ENCODE assay signal across 8 mouse cellular contexts in genomic region chrX:74367512-74367911, GRCm38 (mm10). TPM values are rescaled to one million over a fixed set of nuclear protein-coding genes. Genes with fewer than 3 reads are reported as not detected.
A peak's percentile ranks its signal among the peaks of the same experiment; 100 is the strongest.
DNase-seq lines count a peak whose midpoint lies in the region; ATAC-seq and TF ChIP-seq lines count a peak whose summit lies in the region.

No protein-coding gene starts in this region.

- no peak for TF ChIP-seq CTCF in lung, postnatal 0 days (IDR thresholded peaks at IDR 0.05)
- no peak for TF ChIP-seq CTCF in olfactory bulb, adult 2 months (IDR thresholded peaks at IDR 0.05; ENCODE audit: insufficient read depth, low read depth, low read length)

- H3K4me2 ChIP-seq in lung, postnatal 0 days (replicated peaks; ENCODE audit: low read depth, low read length): peak overlapping the region; percentile 63
- peak overlapping the region; percentile 62 for H3K4me2 ChIP-seq in forebrain, embryonic 12.5 days
- peak overlapping the region; percentile 60 for H3K4me2 ChIP-seq in limb, embryonic 11.5 days (ENCODE audit: low read depth, severe bottlenecking)

- no peaks in the 10 kb centered on the region for H3K9me3 ChIP-seq in lung, postnatal 0 days (ENCODE audit: low read length)
- H3K9me3 ChIP-seq in forebrain, embryonic 12.5 days: no peaks in the 10 kb centered on the region
- H3K9me3 ChIP-seq in limb, embryonic 11.5 days (ENCODE audit: control insufficient read depth, low read length): no peaks in the 10 kb centered on the region

- H3K4me3 ChIP-seq in lung, postnatal 0 days (ENCODE audit: low read depth, low read length): peak overlapping the region; percentile 59
- H3K4me3 ChIP-seq in forebrain, embryonic 12.5 days (replicated peaks): peak overlapping the region; percentile 57
- H3K4me3 ChIP-seq in limb, embryonic 11.5 days (ENCODE audit: low read depth, low read length): peak overlapping the region; percentile 50
- H3K4me3 ChIP-seq in olfactory bulb, adult 2 months (ENCODE audit: insufficient read depth, low read depth, low read length): peak overlapping the region; percentile 78

- ATAC-seq in lung, postnatal 0 days: no peak
- no peak for ATAC-seq in forebrain, embryonic 12.5 days (ENCODE audit: low FRiP score)
- ATAC-seq in limb, embryonic 11.5 days (ENCODE audit: insufficient number of reproducible peaks, low FRiP score, low TSS enrichment, low read depth): no peak

- H3K4me1 ChIP-seq in lung, postnatal 0 days (ENCODE audit: insufficient read depth, low read depth, low read length): no peaks in the 10 kb centered on the region
- H3K4me1 ChIP-seq in forebrain, embryonic 12.5 days: peaks cover 11% of the 10 kb centered on the region
- H3K4me1 ChIP-seq in limb, embryonic 11.5 days (ENCODE audit: control insufficient read depth, insufficient read depth, low read length): 0 out of 2 replicates have a peak, but pooled peaks cover 3% of the 10 kb centered on the region
- no peaks in the 10 kb centered on the region for H3K4me1 ChIP-seq in olfactory bulb, adult 2 months (ENCODE audit: control insufficient read depth, insufficient read depth, low read length)

- no peak for DNase-seq in lung, postnatal 0 days (ENCODE audit: low spot score)
- DNase-seq in lung, postnatal 25 days (ENCODE audit: low spot score): no peak
- DNase-seq in limb, embryonic 11.5 days (ENCODE audit: low spot score): no peak
- DNase-seq in gastrocnemius, adult 8-10 months (ENCODE audit: low spot score in 2 of 2): no peak
- DNase-seq in gastrocnemius, postnatal 25 days: no peak
- DNase-seq in right cerebral cortex, postnatal 14 days: no peak

- no peaks in the 10 kb centered on the region for H3K27me3 ChIP-seq in lung, postnatal 0 days (replicated peaks; ENCODE audit: insufficient read depth, low read length)
- H3K27me3 ChIP-seq in forebrain, embryonic 12.5 days: no peaks in the 10 kb centered on the region
- H3K27me3 ChIP-seq in limb, embryonic 11.5 days (ENCODE audit: control insufficient read depth, insufficient read depth, low read length): no peaks in the 10 kb centered on the region

- H3K9ac ChIP-seq in lung, postnatal 0 days (replicated peaks; ENCODE audit: low read depth): peak overlapping the region; percentile 66
- H3K9ac ChIP-seq in forebrain, embryonic 12.5 days: peak overlapping the region; percentile 77
- H3K9ac ChIP-seq in limb, embryonic 11.5 days (ENCODE audit: low read length): peak overlapping the region; percentile 74

- no peaks in the 10 kb centered on the region for H3K36me3 ChIP-seq in lung, postnatal 0 days (ENCODE audit: insufficient read depth, low read length)
- no peaks in the 10 kb centered on the region for H3K36me3 ChIP-seq in forebrain, embryonic 12.5 days (replicated peaks)
- H3K36me3 ChIP-seq in limb, embryonic 11.5 days (ENCODE audit: control insufficient read depth, insufficient read depth, low read length): no peaks in the 10 kb centered on the region

- H3K27ac ChIP-seq in lung, postnatal 0 days (ENCODE audit: low read length): peak overlapping the region; percentile 72; the same call in 1 of the 2 replicates
- no peak overlapping the region for H3K27ac ChIP-seq in forebrain, embryonic 12.5 days
- no peak overlapping the region for H3K27ac ChIP-seq in limb, embryonic 11.5 days (replicated peaks; ENCODE audit: low read depth, low read length)
- H3K27ac ChIP-seq in olfactory bulb, adult 2 months (ENCODE audit: insufficient read depth, low read depth, low read length): peak overlapping the region; percentile 69; the same call in 1 of the 2 replicates

- TF ChIP-seq EP300 in lung, postnatal 0 days (IDR thresholded peaks at IDR 0.05): no peak

- no peak for TF ChIP-seq POLR2A in olfactory bulb, adult 2 months (IDR thresholded peaks at IDR 0.05; ENCODE audit: insufficient read depth, low read depth, low read length)

- WGBS in lung, postnatal 0 days: 52% methylated on average over 10 of the region's 10 CpGs
- 72% methylated on average over 10 of the region's 10 CpGs for WGBS in forebrain, embryonic 12.5 days
- WGBS in limb, embryonic 11.5 days: 68% methylated on average over 10 of the region's 10 CpGs
- 46% methylated on average over 10 of the region's 10 CpGs for WGBS in olfactory bulb, adult 2 months

RNA-seq across cellular contexts. Expression of gene Ubl4a, which starts 5.5 kb away (rescaled TPM):
- 53.0 and 56.2 TPM in 2 replicates for polyA plus RNA-seq in lung, postnatal 0 days (2015; fragmentation: Nextera tagmentation; extraction: Ambion mirVana)
- 68.2 and 68.5 TPM in 2 replicates for polyA plus RNA-seq in forebrain, embryonic 12.5 days (2016; fragmentation: Nextera tagmentation; extraction: Ambion mirVana)
- polyA plus RNA-seq in limb, embryonic 11.5 days (2014; fragmentation: Nextera tagmentation; extraction: Ambion mirVana): 54.6 and 56.7 TPM in 2 replicates
- not detected in 2 replicates for polyA plus RNA-seq in olfactory bulb, adult 2 months (2012; ENCODE audit: insufficient read depth, insufficient read length, low replicate concordance, missing spikeins)
- 10 to 100 TPM; 56.6 to 63.1 (median 60.5) TPM for total RNA-seq in gastrocnemius, adult 8-10 months (2022)
- 10 to 100 TPM; 48.1 to 52.1 TPM for total RNA-seq in gastrocnemius, postnatal 25 days (2021)

RNA-seq across cellular contexts. Expression of gene Slc10a3, which starts 5.6 kb away (rescaled TPM):
- 25.0 and 25.6 TPM in 2 replicates for polyA plus RNA-seq in lung, postnatal 0 days (2015; fragmentation: Nextera tagmentation; extraction: Ambion mirVana)
- 8.3 and 8.8 TPM in 2 replicates for polyA plus RNA-seq in forebrain, embryonic 12.5 days (2016; fragmentation: Nextera tagmentation; extraction: Ambion mirVana)
- polyA plus RNA-seq in limb, embryonic 11.5 days (2014; fragmentation: Nextera tagmentation; extraction: Ambion mirVana): 10.8 and 15.2 TPM in 2 replicates
- polyA plus RNA-seq in olfactory bulb, adult 2 months (2012; ENCODE audit: insufficient read depth, insufficient read length, low replicate concordance, missing spikeins): not detected in 2 replicates
- 1 to 10 TPM; 1.9 to 2.7 (median 2.4) TPM for total RNA-seq in gastrocnemius, adult 8-10 months (2022)
- total RNA-seq in gastrocnemius, postnatal 25 days (2021): 1 to 10 TPM; 2.3 to 2.6 TPM

RNA-seq across cellular contexts. Expression of gene Lage3, which starts 14.1 kb away (rescaled TPM):
- polyA plus RNA-seq in lung, postnatal 0 days (2015; fragmentation: Nextera tagmentation; extraction: Ambion mirVana): 75.0 and 82.6 TPM in 2 replicates
- polyA plus RNA-seq in forebrain, embryonic 12.5 days (2016; fragmentation: Nextera tagmentation; extraction: Ambion mirVana): 105 and 106 TPM in 2 replicates
- polyA plus RNA-seq in limb, embryonic 11.5 days (2014; fragmentation: Nextera tagmentation; extraction: Ambion mirVana): 121 and 122 TPM in 2 replicates
- not detected in 2 replicates for polyA plus RNA-seq in olfactory bulb, adult 2 months (2012; ENCODE audit: insufficient read depth, insufficient read length, low replicate concordance, missing spikeins)
- 10 to 100 TPM; 36.1 to 50.3 (median 43.0) TPM for total RNA-seq in gastrocnemius, adult 8-10 months (2022)
- 10 to 100 TPM; 32.2 to 36.5 TPM for total RNA-seq in gastrocnemius, postnatal 25 days (2021)

RNA-seq across cellular contexts. Expression of gene Fam3a, which starts 25.6 kb away (rescaled TPM):
- 36.9 and 42.9 TPM in 2 replicates for polyA plus RNA-seq in lung, postnatal 0 days (2015; fragmentation: Nextera tagmentation; extraction: Ambion mirVana)
- 29.1 and 34.0 TPM in 2 replicates for polyA plus RNA-seq in forebrain, embryonic 12.5 days (2016; fragmentation: Nextera tagmentation; extraction: Ambion mirVana)
- 26.0 and 29.4 TPM in 2 replicates for polyA plus RNA-seq in limb, embryonic 11.5 days (2014; fragmentation: Nextera tagmentation; extraction: Ambion mirVana)
- not detected in 2 replicates for polyA plus RNA-seq in olfactory bulb, adult 2 months (2012; ENCODE audit: insufficient read depth, insufficient read length, low replicate concordance, missing spikeins)
- 10 to 100 TPM; 12.8 to 15.3 (median 14.2) TPM for total RNA-seq in gastrocnemius, adult 8-10 months (2022)
- 10 to 100 TPM; 10.9 to 11.5 TPM for total RNA-seq in gastrocnemius, postnatal 25 days (2021)

RNA-seq across cellular contexts. Expression of gene Ikbkg, which starts 25.6 kb away (rescaled TPM):
- polyA plus RNA-seq in lung, postnatal 0 days (2015; fragmentation: Nextera tagmentation; extraction: Ambion mirVana): 15.1 and 16.6 TPM in 2 replicates
- 23.7 and 26.1 TPM in 2 replicates for polyA plus RNA-seq in forebrain, embryonic 12.5 days (2016; fragmentation: Nextera tagmentation; extraction: Ambion mirVana)
- polyA plus RNA-seq in limb, embryonic 11.5 days (2014; fragmentation: Nextera tagmentation; extraction: Ambion mirVana): 19.1 and 23.7 TPM in 2 replicates
- polyA plus RNA-seq in olfactory bulb, adult 2 months (2012; ENCODE audit: insufficient read depth, insufficient read length, low replicate concordance, missing spikeins): not detected in 2 replicates
- 10 to 100 TPM; 21.6 to 31.2 (median 25.5) TPM for total RNA-seq in gastrocnemius, adult 8-10 months (2022)
- total RNA-seq in gastrocnemius, postnatal 25 days (2021): 10 to 100 TPM; 19.5 to 23.8 TPM

Comparison
In these comparisons a context has a peak if more than half of its experiments do, and no peak if none do; other contexts are left out.
1. H3K27ac ChIP-seq: peak in lung, postnatal 0 days (single experiment) and olfactory bulb, adult 2 months (single experiment); none in forebrain, embryonic 12.5 days (single experiment) and limb, embryonic 11.5 days (single experiment).
2. Peak in every context shown above with its lines, with median percentiles within 50 percentile points of each other: H3K4me2 ChIP-seq, H3K4me3 ChIP-seq and H3K9ac ChIP-seq.